Mouse (Mus musculus) adrenal gland, adult 8-10 months (tissue): ENCODE data around the gene Rtn1. TPM values are rescaled to one million over a fixed set of nuclear protein-coding genes. Genes with fewer than 3 reads are reported as not detected.

Experiments used
- DNase-seq: peaks from one replicate; pipeline ENCODE4 v3.0.0; 2022
- total RNA-seq, 4 experiments: library from RNA; stranded (reverse); gene quantifications; 2 replicates each; pipeline ENCODE4 v1.2.4; 2022

The Rtn1 gene
- total RNA-seq, 4 experiments from 2014 or later: 29.4 to 51.8 (median 36.0) TPM

DNA sequence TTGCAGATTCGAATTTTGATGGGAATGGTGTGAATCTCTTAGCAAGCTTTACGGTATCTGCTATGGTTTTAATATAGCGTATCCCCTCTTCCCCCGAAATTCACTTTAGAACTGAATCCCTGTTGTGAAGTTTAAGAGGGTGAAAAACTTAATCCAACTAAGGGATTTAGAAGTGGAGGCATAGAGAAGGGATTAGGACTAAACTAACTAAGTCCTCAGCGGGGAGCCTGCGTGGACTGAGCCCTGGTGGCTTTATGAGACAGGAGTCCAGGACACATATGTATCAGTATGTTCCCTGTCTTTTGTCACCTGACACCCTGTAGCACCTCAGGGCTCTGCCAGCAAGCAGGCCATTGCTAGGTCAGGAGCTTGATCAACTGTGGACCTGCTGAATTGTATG is 181.1 kb downstream of the Rtn1 start:
- DNase-seq: no peak

DNA sequence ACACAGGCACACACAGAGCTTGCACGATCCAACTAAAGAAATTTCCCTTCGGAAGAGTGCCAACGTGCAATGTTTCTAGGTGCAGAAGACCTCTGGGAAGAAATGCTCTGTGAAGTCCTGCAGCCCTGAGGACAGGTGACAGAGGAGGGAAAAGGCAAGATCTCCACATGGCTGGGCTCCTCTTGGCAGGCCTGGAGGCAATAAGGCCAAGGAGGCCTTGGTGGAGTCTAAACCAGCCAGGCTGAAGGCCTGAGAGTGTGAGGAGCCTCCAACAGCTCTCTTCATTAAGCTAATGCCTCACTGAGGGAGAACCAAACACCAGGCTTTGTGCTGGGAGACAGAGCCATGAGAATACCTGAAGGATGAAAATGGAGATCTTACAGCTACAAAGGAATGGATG is 183.5 kb downstream of the Rtn1 start:
- no peak for DNase-seq

DNA sequence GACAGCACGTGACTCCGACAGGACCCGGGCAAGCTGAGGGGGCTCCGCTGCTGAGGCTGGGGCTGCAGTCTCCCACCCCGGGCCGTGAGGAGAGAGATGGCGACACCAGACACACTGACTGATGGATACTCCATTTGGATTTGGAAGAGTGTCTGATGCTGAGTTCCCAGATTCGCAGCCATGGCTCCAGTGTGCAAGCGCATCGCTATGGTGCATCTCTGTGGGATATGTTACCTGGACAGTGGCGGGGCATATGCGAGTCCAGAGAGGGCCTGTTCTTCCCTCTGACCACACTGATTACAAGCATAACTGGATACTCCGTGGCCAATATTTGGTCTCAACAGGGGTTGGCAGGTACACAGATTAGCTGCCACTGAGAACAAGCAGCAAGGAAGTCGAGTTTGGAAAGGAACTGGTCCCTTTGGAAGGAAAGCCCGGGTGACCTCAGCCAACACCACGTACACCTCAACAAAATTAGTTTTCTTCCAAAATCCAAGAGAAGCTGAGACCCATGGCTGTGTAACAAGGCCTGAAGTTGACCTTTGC is 185.2 kb downstream of the Rtn1 start:
- DNase-seq: no peak

DNA sequence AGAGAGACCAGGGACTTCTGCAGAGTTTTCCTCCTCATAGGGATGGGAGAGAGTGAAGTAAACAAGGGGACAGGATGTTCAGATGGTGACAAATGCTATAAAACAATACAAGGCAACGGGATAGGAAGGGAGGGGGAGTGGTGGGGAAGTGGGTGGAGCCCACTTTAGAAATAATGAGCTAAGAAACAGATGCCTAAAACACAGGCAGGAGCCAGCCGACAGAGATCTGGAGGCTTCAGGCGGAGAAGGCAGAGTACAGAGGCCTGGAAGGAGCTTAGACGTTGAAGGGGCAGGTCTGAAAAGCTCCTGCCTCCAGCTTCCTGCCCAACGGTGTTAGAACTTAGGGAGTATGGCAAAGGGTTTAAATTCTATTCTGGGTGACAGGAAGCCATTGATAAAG is 195.3 kb downstream of the Rtn1 start:
- DNase-seq: no peak

DNA sequence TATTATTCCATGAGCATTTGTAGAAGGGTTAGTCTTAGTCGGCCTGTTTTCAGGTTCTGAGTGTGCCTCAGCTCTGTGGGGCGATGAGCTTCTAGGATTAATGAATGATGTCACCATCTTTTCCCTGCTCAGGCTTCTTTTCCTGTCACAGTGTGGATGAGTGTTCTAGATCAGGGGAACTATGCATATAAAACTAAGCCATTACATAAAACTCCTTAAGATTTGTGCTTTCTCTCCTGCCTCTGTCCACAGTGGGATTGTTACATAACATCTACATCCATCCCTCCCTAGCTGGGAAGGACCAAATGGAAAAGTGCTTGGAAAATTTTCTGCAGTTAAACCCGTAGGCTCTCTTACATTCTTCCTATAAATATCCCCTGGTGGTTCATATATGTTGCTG is 208.0 kb downstream of the Rtn1 start:
- no peak for DNase-seq

DNA sequence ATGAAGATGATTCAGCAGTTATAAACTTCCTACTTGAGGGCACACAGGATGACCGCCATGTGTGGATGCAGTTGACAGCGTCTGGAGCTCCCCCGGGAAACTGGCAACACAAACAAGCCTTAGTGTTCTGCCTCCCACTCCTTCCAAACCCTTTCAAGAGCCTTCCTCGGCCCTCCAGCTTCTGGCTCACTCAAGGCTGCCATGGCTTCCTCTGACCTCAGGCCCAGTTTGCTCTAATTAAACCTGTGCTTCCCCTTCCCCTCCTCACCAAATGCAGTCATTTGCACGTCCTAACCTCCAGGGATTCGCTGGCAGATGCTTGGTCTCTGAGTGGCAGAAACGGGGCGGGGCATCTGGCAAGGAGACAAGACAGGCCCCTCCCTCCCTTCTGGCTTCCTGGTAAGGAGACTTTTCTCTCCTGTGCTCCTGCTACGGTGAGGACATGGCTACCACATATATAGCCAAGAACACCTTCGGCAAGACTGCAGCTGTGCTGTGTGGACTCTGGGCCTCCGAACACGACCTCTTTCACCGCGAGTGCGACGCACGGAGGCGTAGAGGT is 210.8 kb downstream of the Rtn1 start:
- no peak for DNase-seq

DNA sequence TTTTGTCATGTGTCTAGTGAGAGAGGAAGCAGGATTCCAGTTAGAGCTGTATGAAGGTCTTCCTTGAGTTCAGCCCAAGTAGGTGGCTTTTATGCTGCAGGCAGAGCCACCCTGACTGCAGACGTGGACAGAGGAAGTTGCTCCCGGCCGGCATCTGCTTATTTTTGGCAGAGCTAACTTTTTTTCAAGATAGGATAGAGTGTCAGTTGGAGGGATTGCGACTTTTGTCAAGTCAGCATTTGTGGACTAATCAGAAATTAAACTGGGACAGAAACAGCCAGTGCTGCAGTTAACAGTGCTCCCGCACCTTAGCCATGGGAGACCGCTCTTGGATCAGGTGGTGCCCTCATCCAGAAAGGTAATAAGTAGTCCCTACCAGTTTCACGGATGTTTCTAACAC is 211.4 kb downstream of the Rtn1 start:
- DNase-seq: no peak

DNA sequence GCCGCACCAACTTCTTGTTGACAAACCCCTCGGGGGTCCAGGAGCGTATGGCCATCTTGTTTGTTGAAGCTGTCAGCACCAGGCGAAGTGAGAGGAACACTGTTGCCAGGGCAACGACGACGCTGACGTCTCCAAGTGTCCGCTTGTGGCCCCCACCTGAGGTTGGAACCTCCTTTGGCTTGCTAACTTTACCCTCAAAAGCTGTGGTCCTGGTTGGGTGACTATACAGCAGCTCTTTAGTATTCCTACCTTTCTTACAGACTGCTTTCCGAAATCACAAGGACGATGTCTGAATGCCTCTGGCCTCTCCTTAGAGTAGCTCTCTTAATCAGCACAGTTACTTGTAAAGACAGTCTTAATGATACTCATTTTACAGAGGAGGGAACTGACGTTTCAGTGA is 223.9 kb downstream of the Rtn1 start, which contains the start of gene Ccdc175:
Gene Ccdc175 (minus strand): TSS at position 101 of the 400 bp plus-strand sequence.
- no peak for DNase-seq

DNA sequence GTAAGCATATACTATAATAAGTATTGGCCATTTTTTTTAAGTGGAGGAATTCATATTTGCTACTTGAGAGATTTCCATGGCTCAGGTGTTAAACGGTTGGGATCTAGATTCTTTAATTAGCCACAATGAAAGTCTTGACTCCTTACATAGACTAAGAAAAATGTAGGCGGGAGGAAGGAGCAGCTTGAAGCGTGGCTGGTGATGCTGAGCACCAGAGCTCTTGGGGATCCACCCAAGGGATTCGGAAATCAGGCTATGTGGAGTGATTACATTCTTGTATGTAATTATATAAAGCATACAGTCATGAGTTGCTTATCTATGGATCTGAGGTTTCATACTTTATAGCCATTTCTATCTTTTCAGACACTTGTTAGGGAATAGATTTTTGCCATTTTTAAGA is 229.3 kb downstream of the Rtn1 start:
- no peak for DNase-seq

DNA sequence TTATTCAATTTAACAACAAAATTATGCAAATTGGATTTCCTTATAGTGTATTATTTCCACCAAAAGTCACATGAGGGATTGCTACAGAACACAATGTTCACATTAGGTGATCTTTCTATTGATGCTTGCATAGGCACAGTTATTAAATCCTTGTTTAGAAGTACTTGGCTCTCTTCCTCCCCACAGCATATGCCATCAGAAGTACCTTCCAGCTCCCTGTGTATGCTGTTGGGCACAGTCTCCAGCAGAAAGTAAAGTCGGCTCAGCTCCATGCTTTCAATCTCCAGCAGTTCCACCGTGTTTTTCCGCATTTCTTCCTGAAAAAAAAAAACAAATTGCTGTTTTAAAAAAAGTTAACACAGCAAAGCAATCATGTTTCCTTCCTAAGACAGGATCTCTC is 230.5 kb downstream of the Rtn1 start:
- DNase-seq: no peak

Other genes starting within 250 kb of the Rtn1 start
- not detected for gene Ccdc175, start 224.0 kb downstream of the Rtn1 start, total RNA-seq
- gene Lrrc9, start 32.8 kb upstream of the Rtn1 start, total RNA-seq: 1 to 10 TPM; 1.5 to 3.3 (median 2.4) TPM
- 10 to 100 TPM in 2 of 4 experiments, 1 to 10 TPM in 2; 8.7 to 12.7 (median 10.7) TPM for gene Pcnx4, start 127.3 kb upstream of the Rtn1 start, total RNA-seq
- not detected for gene Gm4756, start 240.6 kb upstream of the Rtn1 start, total RNA-seq